Mouse (Mus musculus) forelimb bud, embryonic 11.5 days (tissue): ENCODE data around the gene Tubgcp2.

Experiments used
- DNase-seq: peaks from one replicate; pipeline ENCODE4 v3.0.0-alpha.2; 2012; ENCODE audit warnings: low read depth, low spot score

The Tubgcp2 gene

DNA sequence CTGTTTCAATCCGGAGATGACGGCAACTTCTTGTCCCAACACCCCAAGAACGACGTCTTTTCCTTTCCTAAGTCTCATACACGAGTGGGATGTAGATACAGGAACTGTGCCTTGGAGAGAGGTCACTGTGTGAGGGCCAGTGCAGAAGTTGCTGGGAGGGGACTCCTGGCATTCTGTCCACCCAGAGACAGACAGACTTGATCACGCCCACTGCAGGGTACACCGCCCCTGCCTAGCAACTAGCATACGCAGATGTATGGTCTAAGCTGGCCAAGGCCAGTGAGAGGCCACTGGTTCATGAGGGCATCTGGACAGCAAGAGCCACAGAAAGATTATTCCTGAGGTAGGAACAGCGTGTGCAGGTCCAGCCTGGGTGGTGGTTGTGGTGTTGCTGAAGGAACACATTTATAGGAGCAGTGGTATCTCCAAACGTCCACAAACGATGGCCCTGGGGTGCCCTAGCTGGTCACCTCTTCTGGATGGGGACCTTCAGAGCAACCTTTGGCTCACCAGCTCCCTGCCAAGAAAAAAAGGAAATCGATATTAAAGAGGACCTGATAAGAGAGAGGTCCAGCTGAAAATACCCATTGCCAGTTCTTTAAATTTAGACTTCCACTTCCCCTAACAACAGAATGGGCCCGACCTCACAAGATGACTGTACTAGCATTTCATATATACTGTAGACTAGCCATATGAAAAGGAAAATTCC is 57.3 kb downstream of the Tubgcp2 start:
- DNase-seq = no peak

DNA sequence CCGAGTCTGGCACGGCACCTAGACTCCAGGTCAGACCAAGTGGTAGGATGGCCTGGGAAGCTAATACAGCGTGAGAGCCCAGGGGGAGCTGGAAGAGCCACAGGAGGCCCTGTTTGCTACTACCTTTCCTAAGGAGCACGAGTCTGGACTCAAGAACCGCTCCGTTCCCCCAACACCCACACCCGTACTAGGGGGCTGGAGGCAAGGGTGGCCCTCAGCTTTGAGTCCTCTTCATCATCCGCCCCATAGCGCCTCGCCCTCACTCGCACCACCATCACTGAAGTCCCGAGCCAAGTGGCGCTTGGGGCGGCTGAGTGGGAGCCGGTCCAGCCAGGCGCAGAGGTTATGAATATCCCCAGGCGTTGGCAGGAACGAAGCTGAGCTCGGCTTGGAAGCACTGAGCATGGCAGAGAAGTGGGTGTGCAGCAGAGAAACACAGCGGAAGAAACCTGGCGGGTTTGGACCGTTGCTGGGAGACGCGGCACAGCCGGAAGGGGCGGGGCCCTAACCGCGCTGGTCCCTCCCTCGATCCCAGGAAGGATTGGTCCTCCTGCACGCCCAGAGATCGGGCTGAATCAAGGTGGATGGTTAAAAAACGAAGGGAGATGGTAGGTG is 58.1 kb downstream of the Tubgcp2 start, which contains the start of gene 6430531B16Rik:
TSS of gene 6430531B16Rik (minus strand) at position 478 of the 615 bp plus-strand sequence.
- DNase-seq = peak; percentile 79

DNA sequence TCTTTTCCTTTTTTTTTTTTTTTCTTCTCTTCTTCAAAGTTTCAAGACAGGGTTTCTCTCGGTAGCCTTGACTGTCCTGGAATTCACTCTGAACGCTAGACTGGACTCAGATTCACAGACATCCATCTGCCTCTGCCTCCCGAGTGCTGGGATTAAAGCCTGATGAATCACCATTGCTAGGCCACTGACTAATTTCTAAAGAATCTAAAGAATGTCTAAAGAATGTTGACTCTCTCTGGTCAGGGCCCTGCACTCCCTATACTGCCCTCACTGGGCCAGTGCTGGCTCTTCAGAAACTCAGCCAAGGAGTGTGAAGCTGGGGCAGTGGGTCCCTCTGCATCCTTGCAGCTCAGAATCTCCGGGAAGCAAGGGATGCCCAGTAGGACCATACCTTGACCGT is 61.0 kb downstream of the Tubgcp2 start:
- no peak for DNase-seq

DNA sequence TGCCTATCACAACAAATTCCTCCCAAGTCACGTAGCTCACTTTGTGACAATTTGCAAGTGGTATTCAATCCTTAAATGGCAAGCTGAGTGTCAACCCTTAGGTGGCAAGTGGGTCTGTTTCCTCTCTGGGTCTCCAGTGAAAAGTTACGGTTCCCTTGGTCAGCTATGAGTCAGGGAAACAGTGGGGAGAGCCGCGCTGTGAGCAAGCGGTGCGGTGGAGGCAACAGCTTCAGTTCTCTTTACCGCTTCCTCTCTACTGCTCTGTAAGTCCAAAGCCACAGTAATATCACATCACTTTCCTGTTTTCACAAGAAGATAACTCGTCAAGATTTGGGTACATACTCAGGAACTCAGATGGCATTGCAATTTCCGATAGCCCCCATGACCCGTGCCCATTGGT is 62.2 kb downstream of the Tubgcp2 start:
- no peak for DNase-seq

DNA sequence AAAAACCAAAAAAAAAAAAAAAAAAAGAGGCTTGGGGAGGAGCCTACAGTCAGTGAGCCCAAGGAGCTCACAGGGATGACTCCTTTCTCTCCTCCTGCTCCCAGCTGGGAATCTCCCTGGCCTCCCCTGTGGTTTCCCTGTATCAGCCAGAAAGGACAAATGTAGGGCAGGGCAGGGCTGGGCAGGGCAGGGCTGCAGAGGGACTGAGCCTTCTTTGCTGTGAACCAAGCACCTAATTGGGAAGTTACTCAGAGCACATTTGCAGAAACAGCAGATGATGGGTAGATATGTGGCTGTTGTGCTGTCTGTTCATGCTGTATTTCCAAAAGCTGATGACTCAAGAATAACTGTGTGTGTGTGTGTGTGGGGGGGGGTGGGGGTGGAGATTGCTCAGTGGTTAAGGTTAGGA is 63.5 kb downstream of the Tubgcp2 start:
- DNase-seq = no peak

DNA sequence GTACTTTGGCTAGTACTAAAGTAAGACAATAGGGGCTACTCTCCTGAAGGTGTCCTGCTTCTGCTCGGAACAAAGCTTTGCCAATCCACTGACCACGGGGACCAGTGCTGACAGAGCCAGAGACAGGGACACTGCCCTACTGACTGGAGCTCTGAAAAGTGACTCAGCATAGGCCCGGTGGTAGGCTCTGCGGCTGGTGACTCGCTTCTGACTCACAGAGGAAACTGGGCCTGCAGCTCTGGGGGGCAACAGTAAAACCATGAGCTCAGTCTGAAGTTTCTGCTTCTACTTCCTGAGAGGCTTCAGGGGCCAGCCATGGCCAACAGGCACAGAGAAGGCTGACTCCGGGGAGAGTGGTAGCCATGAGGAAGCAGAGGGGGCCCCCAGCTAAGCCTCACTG is 65.0 kb downstream of the Tubgcp2 start:
- no peak for DNase-seq

DNA sequence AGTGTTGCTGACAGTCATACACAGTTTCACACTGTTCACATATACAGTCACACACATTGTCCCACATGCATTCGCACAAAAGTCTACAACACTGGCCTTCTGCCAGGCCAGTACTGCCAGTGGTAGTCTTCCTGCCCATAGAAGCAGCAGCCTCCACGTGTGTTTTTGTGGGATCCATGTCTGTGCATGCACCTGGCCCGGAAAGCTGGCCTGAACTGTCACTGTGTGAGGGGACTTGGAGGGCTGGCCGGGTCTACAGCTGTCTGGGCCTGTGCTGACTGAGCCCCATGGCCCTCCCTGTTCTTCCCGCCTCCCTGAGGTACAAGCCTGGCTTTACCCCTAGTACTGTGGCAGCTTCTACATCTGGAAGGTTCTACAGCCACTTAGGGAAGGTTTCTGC is 65.5 kb downstream of the Tubgcp2 start:
- DNase-seq = no peak

DNA sequence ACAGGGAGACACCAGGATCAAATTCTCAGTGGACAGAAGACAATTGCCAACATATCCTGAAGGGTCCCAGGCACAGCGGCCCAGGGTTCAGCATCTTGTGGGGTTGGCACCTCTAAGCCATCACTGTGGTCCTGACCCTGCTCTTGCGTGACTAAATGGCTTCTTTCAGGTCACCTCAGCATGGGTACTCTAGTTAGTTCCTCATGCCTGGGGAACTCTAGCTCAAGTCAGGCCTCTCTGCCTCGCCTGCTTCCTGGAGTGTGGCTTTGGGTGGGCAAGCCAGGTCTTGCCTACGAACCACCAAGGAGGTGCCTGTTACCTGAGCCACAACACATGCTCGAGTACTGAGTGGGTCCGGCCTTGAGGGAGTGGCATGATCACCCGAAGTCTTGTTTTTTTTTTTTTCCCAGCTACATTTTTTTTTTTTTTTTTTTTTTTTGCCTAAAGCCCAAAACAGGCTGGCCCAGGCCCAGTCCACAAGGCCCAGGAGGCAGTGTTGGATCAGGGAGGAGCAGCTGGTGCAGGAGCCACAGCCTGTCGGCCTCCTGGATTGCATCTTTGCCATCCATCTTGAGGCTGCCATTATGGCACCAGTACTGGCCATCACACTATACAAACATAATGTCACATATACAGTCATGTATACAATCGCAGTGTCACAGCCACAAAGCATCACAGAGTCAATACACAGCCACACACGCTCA is 66.1 kb downstream of the Tubgcp2 start:
- DNase-seq = no peak

DNA sequence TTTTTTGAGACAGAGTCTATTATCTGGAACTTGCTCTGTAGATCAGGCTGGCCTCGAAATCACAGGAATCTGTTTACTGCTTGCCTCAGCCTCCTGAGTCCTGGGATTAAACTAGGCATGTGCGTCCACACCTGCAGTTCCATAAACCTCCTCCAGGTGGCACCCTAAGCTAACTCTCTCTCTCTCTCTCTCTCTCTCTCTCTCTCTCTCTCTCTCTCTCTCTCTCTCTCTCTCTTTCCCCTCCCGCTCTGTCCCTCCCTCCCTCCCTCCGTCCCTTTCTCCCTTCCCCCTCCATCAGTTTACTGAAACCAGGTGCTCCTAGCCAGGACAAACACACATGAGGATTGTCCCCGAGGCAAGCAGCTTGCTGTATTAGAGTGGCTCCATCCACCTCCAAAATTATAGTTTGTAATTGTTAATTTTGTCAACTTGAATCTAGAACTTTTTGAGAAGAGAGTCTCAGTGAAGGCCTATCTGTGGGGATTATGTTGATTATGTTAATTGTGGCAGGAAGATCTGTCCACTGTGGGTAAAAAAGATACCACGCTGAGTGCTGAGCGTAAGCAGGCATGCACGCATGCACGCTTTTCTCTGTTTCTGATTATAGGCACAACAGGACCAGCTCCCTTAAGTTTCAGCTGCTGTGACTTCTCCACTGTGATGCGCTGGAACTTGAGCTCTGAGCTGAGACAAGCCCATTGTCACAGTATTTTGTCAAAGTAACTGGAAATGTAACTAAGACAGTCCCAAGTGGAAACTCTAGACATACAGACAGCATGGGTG is 66.9 kb downstream of the Tubgcp2 start:
- peak; percentile 91 for DNase-seq

DNA sequence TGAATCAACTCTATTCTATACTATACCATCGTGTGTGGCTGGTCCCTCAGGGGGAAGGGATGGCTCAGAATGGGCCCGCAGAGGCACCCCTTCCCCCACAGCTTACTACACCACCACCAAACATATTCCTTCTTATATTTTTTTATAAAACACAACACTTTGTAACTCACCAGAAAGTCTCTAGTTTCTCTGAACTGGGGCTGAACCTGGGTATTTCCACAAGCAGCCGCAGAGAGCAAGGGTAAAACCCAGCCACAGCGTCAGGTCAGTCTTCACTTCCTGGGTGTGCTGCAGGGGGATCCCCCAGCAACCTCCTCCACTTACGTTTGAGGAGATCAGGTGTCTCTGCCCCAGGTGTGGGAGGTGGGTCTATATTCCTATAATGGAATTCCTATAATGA is 68.0 kb downstream of the Tubgcp2 start:
- no peak for DNase-seq

DNA sequence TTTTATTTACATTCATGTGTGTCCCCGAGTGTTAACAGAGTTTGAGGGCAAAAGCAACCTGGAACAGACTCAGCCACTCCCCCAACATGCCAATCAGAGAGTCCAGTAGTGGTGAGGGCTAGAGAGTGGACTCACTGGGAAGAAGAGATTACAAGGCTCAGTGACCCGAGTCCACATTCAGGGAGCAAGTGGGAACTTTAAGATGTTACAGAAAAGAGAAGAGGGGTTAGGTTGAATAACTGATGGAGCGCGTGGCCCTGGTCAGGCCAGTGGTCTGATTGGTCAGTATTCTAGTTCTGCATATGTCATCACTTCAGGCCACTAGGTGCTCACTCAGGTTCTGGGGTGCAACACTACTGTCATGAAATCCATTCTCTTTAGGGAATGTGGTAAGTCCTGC is 69.3 kb downstream of the Tubgcp2 start:
- DNase-seq = no peak

DNA sequence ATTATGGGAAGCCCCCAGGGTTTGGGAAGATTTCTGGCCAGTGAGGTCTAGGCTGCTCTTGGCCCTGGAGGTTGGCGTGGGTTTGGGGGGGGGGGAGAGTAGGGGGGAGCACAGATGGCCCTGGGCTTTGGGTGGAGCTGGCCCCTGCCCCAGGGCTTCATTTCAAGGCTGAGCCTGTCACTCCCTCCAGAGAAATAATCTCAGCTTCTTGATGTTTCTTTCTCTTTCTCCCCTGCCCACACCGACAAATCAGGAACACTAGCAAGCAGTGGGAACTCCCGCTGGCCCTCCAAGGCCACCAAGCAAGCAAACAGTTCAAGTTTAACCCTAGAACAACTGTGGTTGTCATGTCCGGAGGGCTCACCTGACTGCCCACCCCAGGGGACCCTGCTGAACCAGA is 72.7 kb downstream of the Tubgcp2 start:
- DNase-seq = no peak

DNA sequence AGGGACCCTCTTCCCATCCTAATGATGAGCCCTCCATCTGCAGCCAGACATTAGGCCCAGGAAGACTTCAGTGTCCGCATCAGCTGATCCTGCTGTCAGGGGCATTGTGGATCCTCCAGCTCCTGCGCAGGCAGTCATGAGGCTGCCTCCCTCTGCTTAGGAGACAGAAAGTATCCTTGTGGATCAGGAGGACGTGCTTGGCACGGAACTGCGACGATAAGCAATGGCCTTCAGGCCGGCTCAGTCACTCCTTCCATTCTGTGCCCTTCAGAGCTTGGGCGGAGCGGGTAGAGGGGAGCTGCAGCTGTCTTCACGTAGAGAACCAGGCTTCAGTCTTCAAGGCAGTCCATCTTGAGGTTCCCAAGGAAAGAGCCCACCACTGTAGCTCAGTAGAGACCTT is 75.3 kb downstream of the Tubgcp2 start:
- DNase-seq = no peak

DNA sequence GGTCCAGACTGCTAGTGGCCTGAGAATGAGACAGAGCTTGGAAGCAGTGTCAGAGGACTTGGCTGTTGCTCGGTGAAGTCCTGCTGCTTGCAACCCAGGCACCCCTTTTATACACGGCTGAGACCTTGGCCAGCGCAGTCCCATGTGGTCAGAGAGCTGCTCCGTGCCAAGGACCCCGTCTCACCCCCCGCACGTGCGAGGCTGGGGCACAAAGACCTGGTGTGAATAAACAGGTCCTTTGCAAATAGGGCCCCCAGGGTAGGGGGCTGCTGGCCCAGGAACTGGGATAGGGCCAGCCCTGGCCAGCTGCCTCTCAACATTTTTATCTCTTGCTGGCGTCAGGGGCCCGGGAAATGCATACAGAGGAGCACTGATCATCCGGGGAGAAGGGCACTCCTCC is 78.5 kb downstream of the Tubgcp2 start:
- no peak for DNase-seq

DNA sequence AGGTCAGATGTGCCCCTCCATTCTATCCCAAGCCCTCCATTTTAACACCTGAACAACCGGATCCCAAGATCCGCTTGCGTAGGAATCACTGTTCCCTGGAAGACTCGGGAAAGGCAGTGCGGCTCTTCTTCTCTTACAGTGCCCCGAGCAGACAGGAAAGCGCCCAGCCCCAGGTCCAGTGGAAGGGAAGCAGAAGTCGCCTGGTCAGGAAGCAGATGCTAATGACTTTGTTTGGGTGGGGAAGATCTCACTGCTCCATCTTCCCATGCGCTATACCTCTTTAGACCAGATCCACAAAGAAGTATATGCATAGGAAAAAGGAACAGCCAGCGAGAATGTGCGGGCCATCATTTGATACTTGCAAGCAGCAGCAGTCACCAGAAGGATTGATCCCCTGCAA is 79.0 kb downstream of the Tubgcp2 start:
- no peak for DNase-seq

- DNase-seq = no peak
Measured at GRCm38 (mm10) chr7:139956658-139957057, 79.8 kb downstream of the Tubgcp2 start.

- DNase-seq = no peak
Measured at GRCm38 (mm10) chr7:139955505-139955904, 81.0 kb downstream of the Tubgcp2 start.

GRCm38 (mm10) chr7:139951991-139952633 is 84.4 kb downstream of the Tubgcp2 start:
- DNase-seq = no peak

DNA sequence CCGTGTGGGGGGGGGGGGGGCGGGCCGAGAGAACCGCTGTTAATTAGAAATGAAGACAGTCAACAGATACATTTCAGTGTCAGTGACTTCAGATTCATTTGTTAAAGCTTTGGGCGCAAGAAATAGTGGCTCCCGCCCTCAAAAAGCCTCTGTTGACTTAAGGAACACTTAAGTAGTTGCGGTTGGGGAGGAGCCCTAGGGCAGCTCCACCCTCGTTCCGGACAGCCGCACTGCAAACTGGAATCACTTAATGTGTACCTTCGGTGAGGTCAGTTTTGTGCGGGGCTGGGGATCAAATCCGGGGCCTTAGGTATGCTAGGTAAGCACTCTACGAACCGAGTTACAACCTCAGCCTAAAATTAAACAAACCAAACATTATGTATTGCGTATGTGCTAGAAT is 85.4 kb downstream of the Tubgcp2 start:
- no peak for DNase-seq

- DNase-seq = peak; percentile 35
Measured at GRCm38 (mm10) chr7:139950283-139950971, 86.0 kb downstream of the Tubgcp2 start.

- DNase-seq = peak; percentile 49
Measured at GRCm38 (mm10) chr7:139949893-139950282, 86.6 kb downstream of the Tubgcp2 start.
